Mouse (Mus musculus): Measurements from ENCODE around the gene Ankrd11.

GRCm38 (mm10) chr8:123005328-123005727 lies 36.7 kb downstream of the Ankrd11 start:
- TF ChIP-seq CTCF (conservative IDR thresholded peaks at IDR 0.05; ENCODE audit: low read length) (no peak), POU5F1 (IDR thresholded peaks at IDR 0.05; ENCODE audit: borderline replicate concordance, low read length) (no peak)

Data from E14TG2a.4 (cell line).